Mouse (Mus musculus) G1E (cell line): ENCODE data around the gene Rrp36.

Source experiments
- CTCF ChIP-seq: IDR thresholded peaks from 2 replicates; pipeline ENCODE4 v1.5.1; 2012; ENCODE audit warnings: low read depth, low read length, inconsistent platforms, mixed read lengths
- GATA1 ChIP-seq: IDR thresholded peaks from 2 replicates; pipeline ENCODE4 v1.6.1; 2012; ENCODE audit warnings: borderline replicate concordance, low read length, inconsistent platforms, mixed read lengths
- GATA2 ChIP-seq: IDR thresholded peaks from 2 replicates; pipeline ENCODE4 v1.6.1; 2012; ENCODE audit warnings: low read depth, low read length, inconsistent platforms, borderline replicate concordance
- POLR2AphosphoS5 ChIP-seq: IDR thresholded peaks from 2 replicates; pipeline ENCODE4 v1.6.1; 2012; ENCODE audit warnings: low read depth, low read length, inconsistent platforms; ENCODE audit not compliant: insufficient replicate concordance

- TF ChIP-seq CTCF (peak; percentile 62), POLR2AphosphoS5 (no peak), GATA1 (no peak), GATA2 (no peak)
Observed at GRCm38 (mm10) chr17:46714756-46715481, 40.8 kb upstream of the Rrp36 start.
